ENCODE assay signal across 12 mouse cellular contexts in the genomic region with DNA sequence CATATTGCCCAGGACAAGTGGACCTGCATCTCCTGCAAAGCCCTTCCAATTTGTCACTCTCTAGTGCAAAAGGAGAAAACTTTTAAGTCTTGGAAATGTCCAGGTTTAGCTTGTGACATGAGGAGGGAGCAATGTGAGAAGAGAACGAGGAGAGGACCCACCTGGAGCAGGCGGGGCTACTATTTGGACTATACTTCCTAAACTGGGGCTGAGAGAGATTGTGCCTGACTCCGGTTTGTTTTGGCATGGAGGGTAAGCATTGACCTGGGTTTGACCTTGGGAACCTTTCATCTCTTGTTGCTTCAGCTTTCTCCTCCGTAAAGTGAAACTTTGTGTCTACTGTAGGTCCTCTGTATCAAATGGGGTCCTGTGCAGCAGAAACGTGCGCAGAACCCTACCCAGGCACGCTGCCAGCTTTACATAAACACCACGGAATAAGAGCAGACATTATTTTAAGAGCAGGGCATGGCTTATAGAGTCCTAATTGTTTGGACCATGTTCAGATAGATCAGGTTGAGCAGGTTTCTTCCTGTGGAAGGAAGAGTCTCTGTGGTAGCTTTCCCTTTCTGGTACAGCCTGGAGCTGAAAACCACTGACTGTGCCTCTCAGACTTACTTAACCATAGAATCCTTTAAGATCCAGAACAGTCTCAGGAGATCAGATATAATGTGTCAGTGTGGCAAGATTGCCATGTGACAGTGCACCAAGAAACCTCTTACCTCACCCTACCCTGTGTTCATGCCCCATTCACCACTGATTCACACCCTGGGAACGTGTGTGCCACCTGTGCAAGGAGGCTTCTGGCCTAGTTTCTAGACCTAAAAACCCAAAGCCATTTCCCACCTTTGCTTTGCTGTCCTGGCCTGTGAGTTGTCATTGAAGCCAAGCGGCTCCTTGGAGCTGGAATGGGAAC.
A peak's percentile ranks its signal among the peaks of the same experiment; 100 is the strongest.
DNase-seq lines count a peak whose midpoint lies in the region; ATAC-seq and TF ChIP-seq lines count a peak whose summit lies in the region.
"Had no signal": no experiment of that assay in that cellular context is flagged by ENCODE, and none has a peak within 500 bp of the region (broad histone marks: within the 10 kb centered on the region; RNA-seq: fewer than 3 reads in every experiment).

No protein-coding gene starts in this region.

- H3K9me3 ChIP-seq in heart, postnatal 0 days (replicated peaks; ENCODE audit: control insufficient read depth, low read length), result no peaks in the 10 kb centered on the region
- H3K9me3 ChIP-seq in lung, postnatal 0 days (ENCODE audit: low read length), result no peaks in the 10 kb centered on the region
- H3K9me3 ChIP-seq in intestine, postnatal 0 days (ENCODE audit: control insufficient read depth), result no peaks in the 10 kb centered on the region
- H3K9me3 ChIP-seq: forebrain, embryonic 13.5 days had no signal

- H3K36me3 ChIP-seq in heart, postnatal 0 days (replicated peaks; ENCODE audit: control insufficient read depth, insufficient read depth, low read length), result no peaks in the 10 kb centered on the region
- no peaks in the 10 kb centered on the region for H3K36me3 ChIP-seq in lung, postnatal 0 days (ENCODE audit: insufficient read depth, low read length)
- no peaks in the 10 kb centered on the region for H3K36me3 ChIP-seq in intestine, postnatal 0 days (ENCODE audit: control insufficient read depth, insufficient read depth)

- intact Hi-C loops in heart, postnatal 36 days (cut with DNase I), result no loop called here

- DNase-seq in heart, postnatal 0 days (ENCODE audit: low spot score), result no peak
- no peak for DNase-seq in heart, postnatal 36 days
- DNase-seq in lung, postnatal 0 days (ENCODE audit: low spot score), result peak; percentile 33
- DNase-seq in lung, postnatal 36 days, result no peak
- DNase-seq in testis, postnatal 14 days (ENCODE audit: low spot score), result peak; percentile 41
- DNase-seq in adrenal gland, adult 2 months, result no peak
- DNase-seq: cerebellum, postnatal 36 days; kidney, postnatal 10 days; right cerebral cortex, postnatal 25 days had no signal

- peak; percentile 24 for ATAC-seq in heart, postnatal 0 days (ENCODE audit: insufficient read depth, low read depth)
- ATAC-seq in lung, postnatal 0 days, result no peak
- no peak for ATAC-seq in intestine, postnatal 0 days
- ATAC-seq: forebrain, embryonic 13.5 days had no signal

- no peak for TF ChIP-seq EP300 in heart, postnatal 0 days (IDR thresholded peaks at IDR 0.05; ENCODE audit: low read depth)
- TF ChIP-seq EP300 in lung, postnatal 0 days (IDR thresholded peaks at IDR 0.05), result no peak

- 0 out of 2 replicates have a peak overlapping the region, but pooled peaks have one; percentile 16 for H3K27ac ChIP-seq in heart, postnatal 0 days (ENCODE audit: low read depth)
- H3K27ac ChIP-seq in lung, postnatal 0 days (ENCODE audit: low read length), result no peak overlapping the region
- H3K27ac ChIP-seq in intestine, postnatal 0 days (ENCODE audit: low read depth, low read length), result no peak overlapping the region
- H3K27ac ChIP-seq: forebrain, embryonic 13.5 days had no signal

- no peak overlapping the region for H3K4me3 ChIP-seq in heart, postnatal 0 days (ENCODE audit: low read depth, low read length)
- no peak overlapping the region for H3K4me3 ChIP-seq in lung, postnatal 0 days (ENCODE audit: low read depth, low read length)
- no peak overlapping the region for H3K4me3 ChIP-seq in intestine, postnatal 0 days (ENCODE audit: low read depth, low read length)
- H3K4me3 ChIP-seq: forebrain, embryonic 13.5 days; megakaryocyte, embryonic 14.5 days had no signal

- no peaks in the 10 kb centered on the region for H3K27me3 ChIP-seq in heart, postnatal 0 days (ENCODE audit: control insufficient read depth, insufficient read depth, low read length)
- H3K27me3 ChIP-seq in lung, postnatal 0 days (replicated peaks; ENCODE audit: insufficient read depth, low read length), result no peaks in the 10 kb centered on the region
- no peaks in the 10 kb centered on the region for H3K27me3 ChIP-seq in intestine, postnatal 0 days (replicated peaks; ENCODE audit: control insufficient read depth, insufficient read depth, low read length)
- H3K27me3 ChIP-seq: forebrain, embryonic 13.5 days; megakaryocyte, embryonic 14.5 days had no signal

- no peak overlapping the region for H3K9ac ChIP-seq in heart, postnatal 0 days (replicated peaks; ENCODE audit: low read depth, low read length)
- no peak overlapping the region for H3K9ac ChIP-seq in lung, postnatal 0 days (replicated peaks; ENCODE audit: low read depth)
- no peak overlapping the region for H3K9ac ChIP-seq in intestine, postnatal 0 days (ENCODE audit: low read depth, low read length)
- H3K9ac ChIP-seq: forebrain, embryonic 13.5 days had no signal

- TF ChIP-seq CTCF in heart, postnatal 0 days (IDR thresholded peaks at IDR 0.05; ENCODE audit: low read depth), result no peak
- TF ChIP-seq CTCF in lung, postnatal 0 days (IDR thresholded peaks at IDR 0.05), result no peak
- no peak for TF ChIP-seq CTCF in intestine, postnatal 0 days (IDR thresholded peaks at IDR 0.05; ENCODE audit: low read depth)

- 35% methylated on average over 10 of the region's 10 CpGs for WGBS in heart, postnatal 0 days
- 22% methylated on average over 10 of the region's 10 CpGs for WGBS in lung, postnatal 0 days
- WGBS in intestine, postnatal 0 days, result 32% methylated on average over 10 of the region's 10 CpGs

- peaks cover 16% of the 10 kb centered on the region for H3K4me1 ChIP-seq in heart, postnatal 0 days (ENCODE audit: control insufficient read depth, insufficient read depth)
- H3K4me1 ChIP-seq in lung, postnatal 0 days (ENCODE audit: insufficient read depth, low read depth, low read length), result peaks cover 15% of the 10 kb centered on the region; the same call in 1 of the 2 replicates
- H3K4me1 ChIP-seq in intestine, postnatal 0 days (replicated peaks; ENCODE audit: control insufficient read depth, insufficient read depth, low read length), result no peaks in the 10 kb centered on the region
- H3K4me1 ChIP-seq: megakaryocyte, embryonic 14.5 days had no signal

- peak overlapping the region; percentile 35 for H3K4me2 ChIP-seq in heart, postnatal 0 days (ENCODE audit: low read depth, low read length)
- H3K4me2 ChIP-seq in lung, postnatal 0 days (replicated peaks; ENCODE audit: low read depth, low read length), result peak overlapping the region; percentile 11; the same call in 1 of the 2 replicates
- 0 out of 2 replicates have a peak overlapping the region, but pooled peaks have one; percentile 6 for H3K4me2 ChIP-seq in intestine, postnatal 0 days (replicated peaks; ENCODE audit: low read depth)
- H3K4me2 ChIP-seq: forebrain, embryonic 13.5 days had no signal

Comparison
In these comparisons a context has a peak if more than half of its experiments do, and no peak if none do; other contexts are left out.
1. DNase-seq: peak in lung, postnatal 0 days (single experiment) and testis, postnatal 14 days (single experiment); none in heart, postnatal 0 days (single experiment), heart, postnatal 36 days (0 of 2), lung, postnatal 36 days (single experiment) and adrenal gland, adult 2 months (single experiment).
2. Peak in every context shown above with its lines, with median percentiles within 50 percentile points of each other: H3K4me2 ChIP-seq.